Mouse (Mus musculus) testis, postnatal 14 days (tissue): ENCODE measurements around the gene 4930415O20Rik.

Experiments used
- DNase-seq: peaks from one replicate; pipeline ENCODE4 v3.0.0; 2021; ENCODE audit warnings: low spot score

The 4930415O20Rik gene

GRCm38 (mm10) chr15:98606051-98606536 lies 35.3 kb downstream of the 4930415O20Rik start:
- peak; percentile 54 for DNase-seq

- no peak for DNase-seq
These were observed 35.9 kb downstream of the 4930415O20Rik start for GRCm38 (mm10) chr15:98606739-98607138.

- DNase-seq, result peak; percentile 41
These were observed 36.8 kb downstream of the 4930415O20Rik start for GRCm38 (mm10) chr15:98607557-98607956.

GRCm38 (mm10) chr15:98608058-98608783 lies 37.4 kb downstream of the 4930415O20Rik start:
- no peak for DNase-seq

- no peak for DNase-seq
These were observed 38.0 kb downstream of the 4930415O20Rik start for GRCm38 (mm10) chr15:98608784-98609250.

- DNase-seq, result peak; percentile 59
These were observed 38.7 kb downstream of the 4930415O20Rik start, which contains the start of gene Adcy6 for GRCm38 (mm10) chr15:98609331-98610130. TSS of gene Adcy6 (minus strand) at chr15:98610076.

GRCm38 (mm10) chr15:98610131-98610633 lies 39.4 kb downstream of the 4930415O20Rik start:
- no peak for DNase-seq

- no peak for DNase-seq
These were observed 41.4 kb downstream of the 4930415O20Rik start for GRCm38 (mm10) chr15:98612229-98612628.

GRCm38 (mm10) chr15:98614551-98614950 lies 43.7 kb downstream of the 4930415O20Rik start:
- DNase-seq, result no peak

GRCm38 (mm10) chr15:98614971-98615370 lies 44.2 kb downstream of the 4930415O20Rik start:
- DNase-seq, result no peak

- DNase-seq, result no peak
These were observed 44.9 kb downstream of the 4930415O20Rik start for GRCm38 (mm10) chr15:98615751-98616150.

GRCm38 (mm10) chr15:98616362-98617175 lies 45.8 kb downstream of the 4930415O20Rik start:
- no peak for DNase-seq

GRCm38 (mm10) chr15:98617176-98617537 lies 46.4 kb downstream of the 4930415O20Rik start:
- DNase-seq, result no peak

- peak; percentile 50 for DNase-seq
These were observed 51.4 kb downstream of the 4930415O20Rik start for GRCm38 (mm10) chr15:98622199-98622598.

- peak; percentile 77 for DNase-seq
These were observed 51.9 kb downstream of the 4930415O20Rik start for GRCm38 (mm10) chr15:98622721-98623120.

- DNase-seq, result no peak
These were observed 52.6 kb downstream of the 4930415O20Rik start for GRCm38 (mm10) chr15:98623361-98623821.

- DNase-seq, result no peak
These were observed 55.3 kb downstream of the 4930415O20Rik start for GRCm38 (mm10) chr15:98626078-98626477.

GRCm38 (mm10) chr15:98626487-98627212 lies 55.8 kb downstream of the 4930415O20Rik start:
- no peak for DNase-seq

GRCm38 (mm10) chr15:98628589-98629254 lies 57.9 kb downstream of the 4930415O20Rik start:
- no peak for DNase-seq

GRCm38 (mm10) chr15:98629464-98629863 lies 58.7 kb downstream of the 4930415O20Rik start:
- DNase-seq, result no peak
